Mouse (Mus musculus): ENCODE measurements around the gene Mapk12. TPM values are rescaled to one million over a fixed set of nuclear protein-coding genes. Genes with fewer than 3 reads are reported as not detected.

The Mapk12 gene
- polyA plus RNA-seq, 1 experiment from 2014 or later: 2.3 TPM

DNA sequence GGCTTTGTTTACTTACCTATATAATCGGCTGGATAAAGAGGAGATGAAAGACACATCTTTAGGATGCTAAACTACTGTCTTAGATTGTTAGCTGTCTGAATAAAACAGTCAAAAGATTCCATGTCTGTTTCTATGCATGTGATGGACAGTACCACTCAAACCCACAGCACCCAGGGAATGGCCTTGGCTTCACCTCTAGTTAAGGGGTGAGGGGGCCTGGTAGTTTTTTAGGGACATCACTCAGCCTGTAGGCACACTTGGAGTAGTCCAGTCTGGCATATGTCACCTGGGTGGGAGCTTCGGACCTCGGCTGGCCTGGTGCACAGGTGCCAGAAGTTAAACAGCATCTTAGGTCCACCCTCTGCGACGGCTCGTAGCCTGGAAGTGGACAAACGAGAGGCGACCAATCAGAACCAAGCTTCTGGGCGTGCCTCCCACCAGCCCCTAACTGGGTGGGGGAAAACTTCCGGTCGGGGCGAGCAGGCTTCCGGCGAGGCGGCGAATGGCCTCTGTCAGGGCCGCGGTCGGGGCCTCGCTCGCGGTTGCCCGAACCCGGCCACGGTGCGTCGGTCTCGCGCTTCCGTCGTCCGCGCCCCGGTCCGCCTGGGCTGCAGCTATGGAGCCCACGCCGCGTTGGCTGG lies 51.8 kb downstream of the Mapk12 start, which contains the start of gene Selenoo:
Selenoo (plus strand) TSS at position 478 of the 641 bp plus-strand sequence.
- H3K36me3 ChIP-seq: peaks cover 53% of the 10 kb centered on the region
- WGBS (ENCODE audit: insufficient replicate concordance): 2% methylated on average over 38 of the region's 38 CpGs
- H3K27me3 ChIP-seq (replicated peaks): no peaks in the 10 kb centered on the region
- peak; percentile 94 for ATAC-seq
- peak within 1 kb of the TSS; percentile 98 for H3K9ac ChIP-seq
- H3K4me3 ChIP-seq: peak within 1 kb of the TSS; percentile 99
- peak within 1 kb of the TSS; percentile 83 for H3K27ac ChIP-seq
- peak within 1 kb of the TSS; percentile 99 for H3K4me2 ChIP-seq
- H3K9me3 ChIP-seq (replicated peaks): no peaks in the 10 kb centered on the region
- peaks cover 25% of the 10 kb centered on the region for H3K4me1 ChIP-seq

DNA sequence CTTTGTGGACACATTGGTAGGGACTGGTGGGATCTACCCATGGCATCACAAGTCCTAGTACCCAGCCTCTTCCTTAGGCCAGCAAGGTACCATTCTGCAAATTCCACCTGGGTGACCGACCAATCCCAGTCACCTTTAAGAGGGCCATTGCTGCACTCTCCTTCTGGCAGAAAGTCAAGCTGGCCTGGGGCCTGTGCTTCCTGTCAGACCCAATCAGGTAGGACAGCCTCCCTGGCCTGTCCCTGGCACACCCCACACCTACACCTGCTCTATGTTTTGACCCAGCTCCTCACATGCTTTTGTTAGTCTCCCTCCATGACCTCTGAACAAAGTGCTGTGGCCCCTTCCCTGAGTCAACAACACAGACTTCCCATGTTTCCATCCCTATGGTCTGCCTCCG lies 55.7 kb downstream of the Mapk12 start:
- no peak overlapping the region for H3K27ac ChIP-seq
- no peaks in the 10 kb centered on the region for H3K9me3 ChIP-seq (replicated peaks)
- H3K36me3 ChIP-seq: peaks cover 60% of the 10 kb centered on the region
- H3K4me3 ChIP-seq: no peak overlapping the region
- no peak overlapping the region for H3K4me2 ChIP-seq
- H3K9ac ChIP-seq: no peak overlapping the region
- no peak for ATAC-seq
- peaks cover 16% of the 10 kb centered on the region for H3K4me1 ChIP-seq
- 81% methylated on average over 2 of the region's 2 CpGs for WGBS (ENCODE audit: insufficient replicate concordance)
- no peaks in the 10 kb centered on the region for H3K27me3 ChIP-seq (replicated peaks)

DNA sequence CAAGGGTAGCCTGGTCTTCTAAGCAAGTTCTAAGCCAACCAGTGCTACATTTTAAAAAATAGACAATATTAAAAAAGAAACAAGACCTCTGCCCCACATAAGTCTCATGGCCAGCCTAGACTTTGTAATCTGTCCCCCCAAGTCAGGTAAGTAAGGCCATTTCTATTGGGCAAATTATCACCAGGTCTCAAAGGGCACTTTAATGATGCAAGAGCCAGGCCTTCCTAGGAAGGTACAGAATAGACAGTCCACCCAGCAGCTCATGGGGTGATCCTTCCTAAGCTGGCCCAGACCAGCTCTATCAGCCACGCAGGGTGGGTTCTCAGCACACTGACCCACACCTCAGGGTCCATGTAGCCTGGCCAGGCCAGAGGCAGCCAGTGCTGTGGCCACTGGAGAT lies 56.6 kb downstream of the Mapk12 start:
- peaks cover 11% of the 10 kb centered on the region for H3K4me1 ChIP-seq
- H3K36me3 ChIP-seq: peaks cover 66% of the 10 kb centered on the region
- no peak overlapping the region for H3K9ac ChIP-seq
- H3K27ac ChIP-seq: no peak overlapping the region
- no peaks in the 10 kb centered on the region for H3K27me3 ChIP-seq (replicated peaks)
- H3K4me3 ChIP-seq: no peak overlapping the region
- H3K9me3 ChIP-seq (replicated peaks): no peaks in the 10 kb centered on the region
- no peak overlapping the region for H3K4me2 ChIP-seq
- ATAC-seq: no peak
- WGBS (ENCODE audit: insufficient replicate concordance): 86% methylated on average over 1 of the region's 1 CpGs

Small RNA genes lying within 50 kb of the gene (microRNA-seq; reads per million reads assigned to microRNA genes)
- 1.8 reads per million for gene Mir6958
- not detected for gene Mir7118

Other genes starting within 250 kb of the Mapk12 start
- gene Ttll8, start 186.3 kb downstream of the Mapk12 start, polyA plus RNA-seq (2016; fragmentation: Nextera tagmentation; extraction: Ambion mirVana): not detected in 2 replicates
- not detected in 2 replicates for gene Mlc1, start 161.7 kb downstream of the Mapk12 start, polyA plus RNA-seq (2016; fragmentation: Nextera tagmentation; extraction: Ambion mirVana)
- gene Mov10l1, start 157.8 kb downstream of the Mapk12 start, polyA plus RNA-seq (2016; fragmentation: Nextera tagmentation; extraction: Ambion mirVana): not detected in 2 replicates
- 0.04 TPM in 1 of 2 replicates, not detected in the other for gene Panx2, start 81.0 kb downstream of the Mapk12 start, polyA plus RNA-seq (2016; fragmentation: Nextera tagmentation; extraction: Ambion mirVana)
- 18.4 and 22.9 TPM in 2 replicates for gene Trabd, start 65.6 kb downstream of the Mapk12 start, polyA plus RNA-seq (2016; fragmentation: Nextera tagmentation; extraction: Ambion mirVana)
- gene Selenoo, start 51.6 kb downstream of the Mapk12 start, polyA plus RNA-seq (2016; fragmentation: Nextera tagmentation; extraction: Ambion mirVana): 11.6 and 12.8 TPM in 2 replicates
- gene Tubgcp6, start 17.6 kb downstream of the Mapk12 start, polyA plus RNA-seq (2016; fragmentation: Nextera tagmentation; extraction: Ambion mirVana): 11.8 and 12.7 TPM in 2 replicates
- 12.8 and 15.3 TPM in 2 replicates for gene Hdac10, start 12.0 kb downstream of the Mapk12 start, polyA plus RNA-seq (2016; fragmentation: Nextera tagmentation; extraction: Ambion mirVana)
- 1.8 TPM in 2 replicates for gene Mapk11, start 8.9 kb upstream of the Mapk12 start, polyA plus RNA-seq (2016; fragmentation: Nextera tagmentation; extraction: Ambion mirVana)
- 38.5 and 38.8 TPM in 2 replicates for gene Plxnb2, start 40.1 kb upstream of the Mapk12 start, polyA plus RNA-seq (2016; fragmentation: Nextera tagmentation; extraction: Ambion mirVana)
- gene Dennd6b, start 55.8 kb upstream of the Mapk12 start, polyA plus RNA-seq (2016; fragmentation: Nextera tagmentation; extraction: Ambion mirVana): 5.3 and 5.5 TPM in 2 replicates
- 21.4 and 23.9 TPM in 2 replicates for gene Ppp6r2, start 70.8 kb upstream of the Mapk12 start, polyA plus RNA-seq (2016; fragmentation: Nextera tagmentation; extraction: Ambion mirVana)
- 32.5 and 34.1 TPM in 2 replicates for gene Sbf1, start 174.6 kb upstream of the Mapk12 start, polyA plus RNA-seq (2016; fragmentation: Nextera tagmentation; extraction: Ambion mirVana)
- 3.3 TPM in 2 replicates for gene Adm2, start 182.0 kb upstream of the Mapk12 start, polyA plus RNA-seq (2016; fragmentation: Nextera tagmentation; extraction: Ambion mirVana)
- 2.4 and 3.7 TPM in 2 replicates for gene Miox, start 193.7 kb upstream of the Mapk12 start, polyA plus RNA-seq (2016; fragmentation: Nextera tagmentation; extraction: Ambion mirVana)
- gene Lmf2, start 215.0 kb upstream of the Mapk12 start, polyA plus RNA-seq (2016; fragmentation: Nextera tagmentation; extraction: Ambion mirVana): 36.2 and 41.1 TPM in 2 replicates
- gene Ncaph2, start 215.0 kb upstream of the Mapk12 start, polyA plus RNA-seq (2016; fragmentation: Nextera tagmentation; extraction: Ambion mirVana): 134 TPM in 2 replicates
- gene Sco2, start 233.1 kb upstream of the Mapk12 start, polyA plus RNA-seq (2016; fragmentation: Nextera tagmentation; extraction: Ambion mirVana): 4.9 and 5.6 TPM in 2 replicates
- 0.62 and 0.75 TPM in 2 replicates for gene Tymp, start 236.3 kb upstream of the Mapk12 start, polyA plus RNA-seq (2016; fragmentation: Nextera tagmentation; extraction: Ambion mirVana)
- gene Odf3b, start 238.6 kb upstream of the Mapk12 start, polyA plus RNA-seq (2016; fragmentation: Nextera tagmentation; extraction: Ambion mirVana): 0.50 and 0.65 TPM in 2 replicates
- not detected in 2 replicates for gene Klhdc7b, start 244.2 kb upstream of the Mapk12 start, polyA plus RNA-seq (2016; fragmentation: Nextera tagmentation; extraction: Ambion mirVana)